Mouse (Mus musculus): ENCODE measurements at regions not wholly inside any gene's neighbourhood (a gene's known extent, or its start where the extent isn't known, plus 50 kb on each side); places are given as distances from the start of the nearest gene placed in this dataset.

DNA sequence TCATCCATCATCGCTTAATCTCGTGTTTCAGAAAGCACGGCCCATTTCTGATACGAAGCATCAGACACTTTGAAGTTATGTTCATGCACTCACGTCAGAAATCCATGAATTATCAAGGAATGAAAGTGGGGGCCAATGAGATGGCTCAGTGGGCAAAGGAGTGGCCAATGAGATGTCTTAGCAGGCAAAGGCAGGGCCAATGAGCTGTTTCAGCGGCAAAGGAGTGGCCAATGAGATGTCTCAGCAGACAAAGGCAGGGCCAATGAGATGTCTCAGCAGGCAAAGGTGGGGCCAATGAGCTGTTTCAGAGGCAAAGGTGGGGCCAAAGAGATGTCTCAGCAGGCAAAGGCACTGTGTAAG, 157.3 kb upstream of the Pde3a start:
- Histone ChIP-seq H3K79me2 (ENCODE audit: control insufficient read depth, insufficient read depth, low read length, poor library complexity) (no peaks in the 10 kb centered on the region), H3K4me3 (ENCODE audit: control insufficient read depth in 1 of 2, insufficient read depth in 1 of 2, low read depth in 2 of 2, low read length in 2 of 2) (no peak overlapping the region), H3K4me1 (ENCODE audit: control insufficient read depth in 1 of 2, insufficient read depth in 2 of 2, low read length in 2 of 2) (no peaks in the 10 kb centered on the region), H3K27me3 (ENCODE audit: control insufficient read depth in 1 of 2, insufficient read depth in 2 of 2, low read length in 2 of 2) (no peaks in the 10 kb centered on the region), H3K9me3 (replicated peaks; ENCODE audit: insufficient read depth, low read length) (no peaks in the 10 kb centered on the region), H3K27ac (ENCODE audit: control insufficient read depth, low read depth, low read length) (no peak overlapping the region), H3K36me3 (ENCODE audit: control insufficient read depth in 1 of 2, insufficient read depth in 2 of 2, low read length in 2 of 2) (no peaks in the 10 kb centered on the region), H3K9ac (ENCODE audit: control insufficient read depth, low read depth, low read length, poor library complexity, severe bottlenecking) (no peak overlapping the region)
- DNase-seq (ENCODE audit: low read depth, low spot score): no peak
- TF ChIP-seq TCF12 (IDR thresholded peaks at IDR 0.05; ENCODE audit: low read depth, low read length) (no peak), CHD1 (IDR thresholded peaks at IDR 0.05; ENCODE audit: low read depth, low read length) (no peak), MAZ (IDR thresholded peaks at IDR 0.05; ENCODE audit: low read depth, low read length) (no peak), EP300 (IDR thresholded peaks at IDR 0.05; ENCODE audit: low read depth in 1 of 2, low read length in 2 of 2) (no peak), TBP (IDR thresholded peaks at IDR 0.05; ENCODE audit: low read depth, low read length) (no peak)

DNA sequence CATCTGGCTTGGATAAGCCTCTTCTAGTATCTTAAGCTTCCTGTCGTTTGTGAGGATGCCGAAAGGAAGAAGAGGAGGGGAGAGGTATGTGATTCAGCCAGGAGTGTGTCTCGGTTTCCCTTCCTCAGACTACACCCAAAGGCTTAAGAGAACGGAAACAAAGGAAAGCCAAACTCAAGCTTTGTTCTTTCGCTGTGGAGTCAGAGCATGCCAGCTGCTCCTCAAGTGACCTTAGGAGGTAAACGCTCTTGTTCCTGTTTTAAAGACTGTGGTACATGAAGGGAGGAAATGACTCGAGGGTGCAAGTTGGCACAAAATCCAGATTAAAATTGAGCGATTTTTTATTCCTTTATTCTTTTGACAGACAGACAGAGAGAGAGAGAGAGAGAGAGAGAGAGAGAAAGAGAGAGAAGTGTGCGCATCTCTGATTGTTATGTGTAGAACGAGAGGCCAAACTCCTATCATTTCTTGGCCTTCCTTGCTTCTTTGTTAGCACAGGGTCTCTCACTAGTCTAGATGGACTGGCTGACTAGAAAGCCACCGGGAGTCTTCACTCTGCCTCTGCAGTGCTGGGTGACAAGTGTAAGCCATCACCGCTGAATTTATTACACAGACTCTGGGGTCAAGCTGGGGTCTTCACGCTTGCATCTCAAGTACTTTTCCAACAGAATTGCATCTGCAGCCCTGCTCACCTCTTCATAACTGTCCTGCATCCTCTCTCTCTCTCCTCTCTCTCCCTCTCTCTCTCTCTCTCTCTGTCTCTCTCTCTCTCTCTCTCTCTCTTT, 151.5 kb upstream of the Pde3a start:
- no peak for TF ChIP-seq UBTF (IDR thresholded peaks at IDR 0.05; ENCODE audit: borderline replicate concordance, insufficient read depth, low read depth, low read length)
- no peak for TF ChIP-seq MAX (IDR thresholded peaks at IDR 0.05; ENCODE audit: low read length)
- TF ChIP-seq ZC3H11A (IDR thresholded peaks at IDR 0.05; ENCODE audit: low read depth, low read length): no peak
- no peak for TF ChIP-seq SIN3A (IDR thresholded peaks at IDR 0.05; ENCODE audit: low read length)
- TF ChIP-seq SMC3 (IDR thresholded peaks at IDR 0.05; ENCODE audit: low read depth, low read length): no peak
- no peak for TF ChIP-seq MEF2A (IDR thresholded peaks at IDR 0.05; ENCODE audit: extremely low read depth, insufficient replicate concordance, low read depth, low read length, poor library complexity, severe bottlenecking)
- Histone ChIP-seq H3K9me3 (replicated peaks; ENCODE audit: insufficient read depth, low read length) (no peaks in the 10 kb centered on the region), H3K79me2 (ENCODE audit: control insufficient read depth, insufficient read depth, low read length, poor library complexity) (no peaks in the 10 kb centered on the region), H3K27me3 (ENCODE audit: control insufficient read depth in 1 of 2, insufficient read depth in 2 of 2, low read length in 2 of 2) (no peaks in the 10 kb centered on the region), H3K4me3 (ENCODE audit: control insufficient read depth in 1 of 2, insufficient read depth in 1 of 2, low read depth in 2 of 2, low read length in 2 of 2) (no peak overlapping the region), H3K9ac (ENCODE audit: control insufficient read depth, low read depth, low read length, poor library complexity, severe bottlenecking) (no peak overlapping the region), H3K36me3 (ENCODE audit: control insufficient read depth in 1 of 2, insufficient read depth in 2 of 2, low read length in 2 of 2) (no peaks in the 10 kb centered on the region), H3K4me1 (ENCODE audit: control insufficient read depth in 1 of 2, insufficient read depth in 2 of 2, low read length in 2 of 2) (no peaks in the 10 kb centered on the region), H3K27ac (ENCODE audit: control insufficient read depth, low read depth, low read length) (no peak overlapping the region)
- DNase-seq (ENCODE audit: low read depth, low spot score): no peak

- no peaks in the 10 kb centered on the region for H3K9me3 ChIP-seq (replicated peaks; ENCODE audit: insufficient read depth, low read length)
- TF ChIP-seq ZC3H11A (IDR thresholded peaks at IDR 0.05; ENCODE audit: low read depth, low read length) (no peak), NRF1 (IDR thresholded peaks at IDR 0.05; ENCODE audit: insufficient read depth, low read depth, low read length, poor library complexity, severe bottlenecking) (no peak), MAZ (IDR thresholded peaks at IDR 0.05; ENCODE audit: low read depth, low read length) (no peak), MAX (IDR thresholded peaks at IDR 0.05; ENCODE audit: low read length) (no peak), USF2 (IDR thresholded peaks at IDR 0.05; ENCODE audit: borderline replicate concordance in 1 of 2, insufficient read depth in 1 of 2, low read depth in 1 of 2, low read length in 2 of 2) (no peak), USF1 (IDR thresholded peaks at IDR 0.05; ENCODE audit: low read depth, low read length) (no peak), ELF1 (IDR thresholded peaks at IDR 0.05; ENCODE audit: low read depth, low read length) (no peak), POLR2AphosphoS5 (IDR thresholded peaks at IDR 0.05; ENCODE audit: borderline replicate concordance, low read depth, low read length) (no peak), UBTF (IDR thresholded peaks at IDR 0.05; ENCODE audit: borderline replicate concordance, insufficient read depth, low read depth, low read length) (no peak), TAL1 (IDR thresholded peaks at IDR 0.05; ENCODE audit: low read length) (no peak), POLR2AphosphoS2 (IDR thresholded peaks at IDR 0.05; ENCODE audit: low read length) (no peak), CHD2 (IDR thresholded peaks at IDR 0.05; ENCODE audit: low read length) (no peak)
- H3K79me2 ChIP-seq (ENCODE audit: control insufficient read depth, insufficient read depth, low read length, poor library complexity): no peaks in the 10 kb centered on the region
- no peak overlapping the region for H3K27ac ChIP-seq (ENCODE audit: control insufficient read depth, low read depth, low read length)
- DNase-seq (ENCODE audit: low read depth, low spot score): no peak
- no peak overlapping the region for H3K4me3 ChIP-seq (ENCODE audit: control insufficient read depth in 1 of 2, insufficient read depth in 1 of 2, low read depth in 2 of 2, low read length in 2 of 2)
- H3K4me1 ChIP-seq (ENCODE audit: control insufficient read depth in 1 of 2, insufficient read depth in 2 of 2, low read length in 2 of 2): no peaks in the 10 kb centered on the region
- H3K9ac ChIP-seq (ENCODE audit: control insufficient read depth, low read depth, low read length, poor library complexity, severe bottlenecking): no peak overlapping the region
- H3K27me3 ChIP-seq (ENCODE audit: control insufficient read depth in 1 of 2, insufficient read depth in 2 of 2, low read length in 2 of 2): no peaks in the 10 kb centered on the region
- no peaks in the 10 kb centered on the region for H3K36me3 ChIP-seq (ENCODE audit: control insufficient read depth in 1 of 2, insufficient read depth in 2 of 2, low read length in 2 of 2)
Observed at GRCm38 (mm10) chr6:141118287-141118686, 130.8 kb upstream of the Pde3a start.

Data from MEL (cell line).